Comparison of ENCODE assay signal across 8 mouse cellular contexts in genomic region chr5:44975456-44976195, GRCm38 (mm10).
DNase-seq lines count a peak whose midpoint lies in the region.

No protein-coding gene starts in this region.

- no peaks in the 10 kb centered on the region for H3K36me3 ChIP-seq in embryonic facial prominence, embryonic 10.5 days (replicated peaks)

- peaks cover 24% of the 10 kb centered on the region for H3K4me1 ChIP-seq in embryonic facial prominence, embryonic 10.5 days

- H3K9me3 ChIP-seq in embryonic facial prominence, embryonic 10.5 days, result no peaks in the 10 kb centered on the region

- no peak overlapping the region for H3K4me3 ChIP-seq in embryonic facial prominence, embryonic 10.5 days

- H3K27ac ChIP-seq in embryonic facial prominence, embryonic 10.5 days (replicated peaks), result peak overlapping the region; percentile 90

- intact Hi-C loops in gastrocnemius, postnatal 14 days (cut with DNase I; ENCODE audit: low total_unique reads), result no loop called here

- peak; percentile 30 for DNase-seq in brain, embryonic 18.5 days (ENCODE audit: low read depth, low spot score)
- DNase-seq in embryonic facial prominence, embryonic 10.5 days (ENCODE audit: low spot score), result peak; percentile 85
- peak; percentile 25 for DNase-seq in gastrocnemius, postnatal 14 days
- peak; percentile 8 for DNase-seq in layer of hippocampus, adult 11-12 months (ENCODE audit: low spot score)
- peak; percentile 11 for DNase-seq in lung, postnatal 25 days (ENCODE audit: low spot score)
- peak; percentile 5 for DNase-seq in right cerebral cortex, postnatal 14 days
- no peak for DNase-seq in testis, postnatal 14 days (ENCODE audit: low spot score)
- DNase-seq in thymus, postnatal 0 days (ENCODE audit: low spot score), result no peak

- WGBS in embryonic facial prominence, embryonic 10.5 days, result 18% methylated on average over 9 of the region's 9 CpGs

- no peaks in the 10 kb centered on the region for H3K27me3 ChIP-seq in embryonic facial prominence, embryonic 10.5 days (replicated peaks; ENCODE audit: low read depth, poor library complexity, severe bottlenecking)

Comparison
In these comparisons a context has a peak if more than half of its experiments do, and no peak if none do; other contexts are left out.
1. DNase-seq: peak in brain, embryonic 18.5 days (single experiment), embryonic facial prominence, embryonic 10.5 days (single experiment), gastrocnemius, postnatal 14 days (single experiment), layer of hippocampus, adult 11-12 months (single experiment), lung, postnatal 25 days (single experiment) and right cerebral cortex, postnatal 14 days (single experiment); none in testis, postnatal 14 days (single experiment) and thymus, postnatal 0 days (single experiment).